Mouse (Mus musculus) megakaryocyte, embryonic 14.5 days (primary cell): ENCODE data around the gene Apoa1.

Experiments
- FLI1 ChIP-seq: IDR thresholded peaks from 2 replicates; pipeline ENCODE4 v1.6.1; 2012; ENCODE audit warnings: low read length, inconsistent platforms, mixed read lengths
- GATA1 ChIP-seq: IDR thresholded peaks from 3 replicates; pipeline ENCODE4 v1.6.1; 2012; ENCODE audit warnings: mixed read lengths, low read length, inconsistent platforms, borderline replicate concordance

DNA sequence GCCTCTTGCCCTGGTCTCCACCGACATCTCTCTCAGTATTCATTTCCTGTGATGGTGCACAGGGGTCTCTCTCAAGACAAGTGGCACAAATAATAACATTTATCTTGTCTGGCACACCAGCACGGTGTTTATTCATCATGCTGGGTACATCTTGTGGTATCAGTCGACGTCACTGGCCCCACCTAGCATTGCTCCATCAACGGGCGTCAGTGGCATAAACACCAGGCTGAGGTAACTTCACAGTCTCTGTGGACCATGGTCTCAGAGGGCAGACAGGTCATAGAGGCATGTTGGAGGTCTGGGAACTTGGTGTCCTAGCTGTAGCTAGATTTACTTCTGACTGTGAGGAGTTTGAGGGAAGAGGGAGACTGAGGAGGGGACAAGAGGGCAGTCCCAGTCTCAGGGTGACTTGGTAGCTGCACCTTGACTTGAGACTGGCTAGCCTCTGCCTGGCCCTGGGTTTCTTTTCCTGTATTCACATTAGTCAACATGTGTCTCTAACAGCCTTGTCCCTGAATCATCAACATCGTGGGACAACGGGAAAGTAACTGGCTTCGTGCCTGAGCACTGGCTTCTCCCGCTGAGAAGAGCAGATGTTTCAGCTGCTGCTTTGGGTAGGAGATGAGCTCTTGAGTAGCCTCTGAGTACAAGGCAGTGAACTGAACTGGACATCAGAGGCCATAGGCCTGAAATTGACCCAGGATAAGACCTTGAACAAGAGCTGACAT lies 28.4 kb downstream of the Apoa1 start:
- TF ChIP-seq GATA1 = no peak
- no peak for TF ChIP-seq FLI1
